Mouse (Mus musculus) sigmoid colon, adult 10 weeks (tissue): ENCODE results near the gene Larp6. TPM values are rescaled to one million over a fixed set of nuclear protein-coding genes. Genes with fewer than 3 reads are reported as not detected.

Experiments
- polyA plus RNA-seq: library from polyadenylated mRNA; stranded (reverse); fragments of 350-450 nt; fragmentation: Illumina TruSeq; extraction: RNeasy Lipid Tissue Mini Kit (QIAGEN cat#74804); gene quantifications from one replicate; pipeline ENCODE4 v1.2.3, GENCODE M21; 2014; ENCODE audit warnings: low read depth, low replicate concordance

Gene Larp6
- 0.16 TPM for polyA plus RNA-seq

DNA sequence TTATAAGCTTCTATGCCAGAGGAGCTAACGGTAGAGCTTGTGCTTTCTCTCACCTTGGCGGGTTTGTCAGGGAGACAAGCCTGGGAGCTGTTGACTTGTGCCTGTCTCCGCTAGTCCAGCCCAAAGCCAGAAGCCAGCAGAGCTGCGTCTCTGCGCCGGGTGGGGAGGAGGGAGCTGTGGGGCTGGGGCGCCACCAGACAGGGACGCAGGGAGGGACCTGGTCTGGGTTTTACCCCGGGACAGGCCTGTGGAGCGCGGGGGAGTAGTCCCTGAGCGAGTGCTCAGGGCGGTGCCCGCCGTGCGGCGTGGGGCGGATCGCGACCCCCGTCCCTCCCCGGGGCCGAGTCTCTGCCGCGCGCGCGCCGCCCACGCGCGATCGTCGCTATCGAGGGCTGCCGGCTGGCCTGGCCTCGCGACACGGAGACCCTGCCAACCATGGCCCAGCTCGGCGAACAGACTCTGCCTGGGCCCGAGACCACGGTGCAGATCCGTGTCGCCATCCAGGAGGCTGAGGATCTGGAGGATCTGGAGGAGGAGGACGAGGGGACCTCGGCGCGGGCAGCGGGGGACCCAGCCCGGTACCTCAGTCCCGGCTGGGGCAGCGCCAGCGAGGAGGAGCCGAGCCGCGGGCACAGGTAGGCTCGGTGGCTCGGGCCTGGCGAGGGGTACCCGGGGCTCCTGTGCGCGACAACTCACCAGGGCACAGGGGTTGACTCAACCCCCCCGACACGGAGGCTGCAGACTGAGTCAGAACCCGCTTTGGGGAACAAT lies at the start of gene Larp6:
Larp6 (plus strand) TSS at position 219 of the 771 bp plus-strand sequence.

DNA sequence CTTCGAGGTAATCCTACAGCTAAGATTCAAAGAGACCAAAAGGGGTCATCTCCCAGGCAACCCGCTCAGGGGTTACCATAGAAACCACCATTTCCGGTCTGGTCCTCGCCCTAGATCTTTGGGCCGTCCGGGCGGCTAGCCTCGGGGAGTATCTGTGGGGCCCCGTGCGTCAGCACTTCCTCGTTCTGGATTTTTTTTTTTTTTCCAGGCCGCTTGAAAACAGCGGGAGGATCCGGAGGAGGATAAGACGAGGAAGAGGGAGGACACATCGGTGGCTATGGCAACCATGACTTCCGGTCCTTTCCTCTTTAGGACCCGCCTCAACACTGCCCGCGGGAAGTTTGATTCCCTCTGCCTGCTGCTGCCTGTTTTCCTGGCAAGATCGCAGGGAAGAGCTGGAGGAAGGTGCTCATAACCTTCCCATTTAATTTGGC lies 24.9 kb upstream of the Larp6 start, which contains the start of gene Lrrc49:
Lrrc49 (minus strand) TSS at position 268 of the 434 bp plus-strand sequence.

Other genes with a start within 250 kb of the Larp6 start
- gene Thsd4, start 190.9 kb upstream of the Larp6 start, polyA plus RNA-seq: 9.1 TPM
- gene Lrrc49, start 24.8 kb upstream of the Larp6 start, polyA plus RNA-seq: 18.2 TPM
- gene Uaca, start 81.6 kb downstream of the Larp6 start, polyA plus RNA-seq: 19.7 TPM